Mouse (Mus musculus) intestine, postnatal 0 days (tissue): ENCODE measurements around the gene Gm47791. TPM values are rescaled to one million over a fixed set of nuclear protein-coding genes. Genes with fewer than 3 reads are reported as not detected.

Source experiments
- ATAC-seq: fragments of 200-750 bp; cut with Nextera tagmentation; 2 replicates; pipeline ENCODE4 v1.8.0; 2017; ENCODE audit warnings: mild to moderate bottlenecking, moderate TSS enrichment, moderate library complexity
- H3K27ac ChIP-seq: fragments of 300-500 bp; sonication (generic); 2 replicates; pipeline ENCODE4 v1.5.1; 2014; ENCODE audit warnings: mild to moderate bottlenecking, low read depth, low read length, moderate library complexity
- H3K27me3 ChIP-seq: fragments of 300-500 bp; sonication (generic); replicated peaks from 2 replicates; pipeline ENCODE4 v1.6.1; 2014; ENCODE audit warnings: low read length, mixed read lengths; ENCODE audit not compliant: control insufficient read depth, insufficient read depth
- H3K36me3 ChIP-seq: fragments of 300-500 bp; sonication (generic); 2 replicates; pipeline ENCODE4 v1.6.1; 2014; ENCODE audit warnings: mild to moderate bottlenecking, moderate library complexity; ENCODE audit not compliant: control insufficient read depth, insufficient read depth
- H3K4me1 ChIP-seq: fragments of 300-500 bp; sonication (generic); replicated peaks from 2 replicates; pipeline ENCODE4 v1.6.1; 2014; ENCODE audit warnings: antibody characterized with exemption, low read length, mixed read lengths; ENCODE audit not compliant: control insufficient read depth, insufficient read depth
- H3K4me2 ChIP-seq: fragments of 300-500 bp; sonication (generic); replicated peaks from 2 replicates; pipeline ENCODE4 v1.6.1; 2014; ENCODE audit warnings: low read depth, mild to moderate bottlenecking, moderate library complexity
- H3K4me3 ChIP-seq: fragments of 300-500 bp; sonication (generic); 2 replicates; pipeline ENCODE4 v1.5.1; 2014; ENCODE audit warnings: low read depth, low read length
- H3K9ac ChIP-seq: fragments of 300-500 bp; sonication (generic); 2 replicates; pipeline ENCODE4 v1.6.1; 2014; ENCODE audit warnings: mild to moderate bottlenecking, low read depth, low read length
- H3K9me3 ChIP-seq: fragments of 300-500 bp; sonication (generic); 2 replicates; pipeline ENCODE4 v1.6.1; 2016; ENCODE audit warnings: mixed run types; ENCODE audit not compliant: control insufficient read depth
- CTCF ChIP-seq: sonication (generic); IDR thresholded peaks from 2 replicates; pipeline ENCODE4 v1.5.1; 2016; ENCODE audit warnings: low read depth, mild to moderate bottlenecking, control low read depth, antibody characterized with exemption, moderate library complexity
- WGBS: fragments of 180-500 bp; shearing (Covaris S2); extraction: QIAGEN DNeasy Blood & Tissue Kit; methylation state at CpG from one replicate; pipeline ENCODE4 v1.1.7; 2014; 5-methylcytosine and 5-hydroxymethylcytosine counted together
- polyA plus RNA-seq: library from polyadenylated mRNA; unstranded; fragments of >200 nt; fragmentation: Nextera tagmentation; extraction: Ambion mirVana; gene quantifications from 2 replicates; pipeline ENCODE4 v1.2.1, GENCODE M21; 2015

The Gm47791 gene
- polyA plus RNA-seq, 1 experiment from 2014 or later: not detected

GRCm38 (mm10) chr1:82798922-82799321 is 27.9 kb upstream of the Gm47791 start:
- Histone ChIP-seq H3K9me3 (no peaks in the 10 kb centered on the region), H3K27me3 (no peaks in the 10 kb centered on the region), H3K36me3 (no peaks in the 10 kb centered on the region), H3K4me1 (no peaks in the 10 kb centered on the region; the same call in 1 of the 2 replicates), H3K9ac (no peak overlapping the region), H3K4me2 (no peak overlapping the region), H3K4me3 (no peak overlapping the region), H3K27ac (no peak overlapping the region)
- ATAC-seq: peak; percentile 31; the same call in 1 of the 2 replicates
- 70% methylated on average over 4 of the region's 4 CpGs for WGBS
- no peak for TF ChIP-seq CTCF

- Histone ChIP-seq H3K4me3 (no peak overlapping the region), H3K27me3 (no peaks in the 10 kb centered on the region), H3K36me3 (no peaks in the 10 kb centered on the region), H3K4me1 (no peaks in the 10 kb centered on the region; the same call in 1 of the 2 replicates), H3K27ac (no peak overlapping the region), H3K9ac (no peak overlapping the region), H3K9me3 (no peaks in the 10 kb centered on the region), H3K4me2 (no peak overlapping the region)
- peak; percentile 53; the same call in 1 of the 2 replicates for ATAC-seq
- 38% methylated on average over 5 of the region's 5 CpGs for WGBS
- no peak for TF ChIP-seq CTCF
Observed at GRCm38 (mm10) chr1:82798304-82798703, 27.3 kb upstream of the Gm47791 start.

GRCm38 (mm10) chr1:82797088-82797487 is 26.0 kb upstream of the Gm47791 start:
- H3K27ac ChIP-seq: no peak overlapping the region
- no peak for TF ChIP-seq CTCF

GRCm38 (mm10) chr1:82795702-82796443 is 24.8 kb upstream of the Gm47791 start:
- Histone ChIP-seq H3K4me3 (no peak overlapping the region), H3K4me2 (no peak overlapping the region), H3K27ac (no peak overlapping the region), H3K9ac (no peak overlapping the region), H3K27me3 (no peaks in the 10 kb centered on the region), H3K4me1 (no peaks in the 10 kb centered on the region; the same call in 1 of the 2 replicates), H3K9me3 (no peaks in the 10 kb centered on the region), H3K36me3 (no peaks in the 10 kb centered on the region)
- WGBS: 57% methylated on average over 18 of the region's 18 CpGs
- TF ChIP-seq CTCF: no peak
- ATAC-seq: no peak

More at GRCm38 (mm10) chr1:82797088-82797487, 26.0 kb upstream of the Gm47791 start:
- ATAC-seq: no peak
- H3K4me1 ChIP-seq: no peaks in the 10 kb centered on the region; the same call in 1 of the 2 replicates
- 95% methylated on average over 4 of the region's 4 CpGs for WGBS
- no peaks in the 10 kb centered on the region for H3K36me3 ChIP-seq
- no peak overlapping the region for H3K9ac ChIP-seq
- no peaks in the 10 kb centered on the region for H3K27me3 ChIP-seq
- no peak overlapping the region for H3K4me2 ChIP-seq
- no peak overlapping the region for H3K4me3 ChIP-seq
- no peaks in the 10 kb centered on the region for H3K9me3 ChIP-seq

GRCm38 (mm10) chr1:82795211-82795610 is 24.2 kb upstream of the Gm47791 start:
- peak; percentile 63 for ATAC-seq
- H3K27ac ChIP-seq: no peak overlapping the region
- no peaks in the 10 kb centered on the region for H3K36me3 ChIP-seq
- H3K4me1 ChIP-seq: no peaks in the 10 kb centered on the region; the same call in 1 of the 2 replicates
- H3K9me3 ChIP-seq: no peaks in the 10 kb centered on the region
- H3K4me2 ChIP-seq: no peak overlapping the region
- TF ChIP-seq CTCF: no peak
- H3K4me3 ChIP-seq: no peak overlapping the region
- H3K9ac ChIP-seq: no peak overlapping the region
- WGBS: 73% methylated on average over 2 of the region's 2 CpGs
- H3K27me3 ChIP-seq: no peaks in the 10 kb centered on the region

- Histone ChIP-seq H3K4me1 (no peaks in the 10 kb centered on the region; the same call in 1 of the 2 replicates), H3K9ac (no peak overlapping the region), H3K27ac (no peak overlapping the region), H3K4me2 (no peak overlapping the region), H3K27me3 (no peaks in the 10 kb centered on the region), H3K36me3 (no peaks in the 10 kb centered on the region), H3K4me3 (no peak overlapping the region), H3K9me3 (no peaks in the 10 kb centered on the region)
- no peak for TF ChIP-seq CTCF
- no peak for ATAC-seq
- WGBS: 83% methylated on average over 4 of the region's 4 CpGs
Observed at GRCm38 (mm10) chr1:82793986-82794385, 22.9 kb upstream of the Gm47791 start.
